Mouse (Mus musculus): Measurements from ENCODE around the gene Baiap2. TPM values are rescaled to one million over a fixed set of nuclear protein-coding genes. Genes with fewer than 3 reads are reported as not detected.

The Baiap2 gene
- total RNA-seq, 2 experiments from 2014 or later = 7.1 to 8.0 TPM

- intact Hi-C loops (cut with DNase I) = loop anchor here (10.0 kb wide), 1 partner anchor 143 kb away; the partner anchor contains the start of gene Cep131
- no peak for DNase-seq (ENCODE audit: low spot score)
These were observed 299 bp upstream of the Baiap2 start for GRCm38 (mm10) chr11:119942201-119942726.

GRCm38 (mm10) chr11:119943428-119943988 lies 945 bp downstream of the Baiap2 start:
- intact Hi-C loops (cut with DNase I) = loop anchor here (10.0 kb wide), 1 partner anchor 141 kb away; the partner anchor contains the start of gene Cep131
- no peak for DNase-seq (ENCODE audit: low spot score)

- DNase-seq (ENCODE audit: low spot score) = peak; percentile 67
- intact Hi-C loops (cut with DNase I) = loop anchor here (10.0 kb wide), 1 partner anchor 139 kb away; the partner anchor contains the start of gene Cep131
These were observed 2.8 kb downstream of the Baiap2 start for GRCm38 (mm10) chr11:119945343-119945742.

- DNase-seq (ENCODE audit: low spot score) = no peak
- intact Hi-C loops (cut with DNase I) = loop anchor here (10.0 kb wide), 1 partner anchor 137 kb away; the partner anchor contains the start of gene Cep131
These were observed 4.9 kb downstream of the Baiap2 start for GRCm38 (mm10) chr11:119947426-119947825.

GRCm38 (mm10) chr11:119947897-119948296 lies 5.3 kb downstream of the Baiap2 start:
- DNase-seq (ENCODE audit: low spot score) = no peak
- intact Hi-C loops (cut with DNase I) = loop anchor here (10.0 kb wide), 1 partner anchor 137 kb away; the partner anchor contains the start of gene Cep131

GRCm38 (mm10) chr11:119948305-119948704 lies 5.7 kb downstream of the Baiap2 start:
- DNase-seq (ENCODE audit: low spot score) = no peak
- intact Hi-C loops (cut with DNase I) = loop anchor here (10.0 kb wide), 1 partner anchor 136 kb away; the partner anchor contains the start of gene Cep131

GRCm38 (mm10) chr11:119948803-119949202 lies 6.2 kb downstream of the Baiap2 start:
- intact Hi-C loops (cut with DNase I) = loop anchor here (10.0 kb wide), 1 partner anchor 136 kb away; the partner anchor contains the start of gene Cep131
- DNase-seq (ENCODE audit: low spot score) = no peak

- intact Hi-C loops (cut with DNase I) = no loop called here
- DNase-seq (ENCODE audit: low spot score) = no peak
These were observed 8.0 kb downstream of the Baiap2 start for GRCm38 (mm10) chr11:119950535-119950934.

- DNase-seq (ENCODE audit: low spot score) = no peak
- intact Hi-C loops (cut with DNase I) = no loop called here
These were observed 8.8 kb downstream of the Baiap2 start for GRCm38 (mm10) chr11:119951326-119951725.

GRCm38 (mm10) chr11:119952429-119953224 lies 10.1 kb downstream of the Baiap2 start:
- intact Hi-C loops (cut with DNase I) = no loop called here
- DNase-seq (ENCODE audit: low spot score) = peak; percentile 53

GRCm38 (mm10) chr11:119954233-119954632 lies 11.7 kb downstream of the Baiap2 start:
- intact Hi-C loops (cut with DNase I) = no loop called here

GRCm38 (mm10) chr11:119954749-119955337 lies 12.3 kb downstream of the Baiap2 start:
- no peak for DNase-seq (ENCODE audit: low spot score)
- intact Hi-C loops (cut with DNase I) = no loop called here

More at GRCm38 (mm10) chr11:119954233-119954632, 11.7 kb downstream of the Baiap2 start:
- DNase-seq (ENCODE audit: low spot score) = no peak

GRCm38 (mm10) chr11:119955432-119955831 lies 12.9 kb downstream of the Baiap2 start:
- intact Hi-C loops (cut with DNase I) = no loop called here
- DNase-seq (ENCODE audit: low spot score) = no peak

GRCm38 (mm10) chr11:119956590-119956989 lies 14.0 kb downstream of the Baiap2 start:
- intact Hi-C loops (cut with DNase I) = no loop called here
- DNase-seq (ENCODE audit: low spot score) = no peak

GRCm38 (mm10) chr11:119958856-119959255 lies 16.3 kb downstream of the Baiap2 start:
- intact Hi-C loops (cut with DNase I) = no loop called here
- DNase-seq (ENCODE audit: low spot score) = no peak

- no peak for DNase-seq (ENCODE audit: low spot score)
- intact Hi-C loops (cut with DNase I) = no loop called here
These were observed 17.2 kb downstream of the Baiap2 start for GRCm38 (mm10) chr11:119959714-119960113.

- DNase-seq (ENCODE audit: low spot score) = no peak
- intact Hi-C loops (cut with DNase I) = no loop called here
These were observed 18.1 kb downstream of the Baiap2 start for GRCm38 (mm10) chr11:119960671-119961070.

GRCm38 (mm10) chr11:119961511-119961910 lies 18.9 kb downstream of the Baiap2 start:
- no peak for DNase-seq (ENCODE audit: low spot score)
- intact Hi-C loops (cut with DNase I) = no loop called here

- DNase-seq (ENCODE audit: low spot score) = no peak
- intact Hi-C loops (cut with DNase I) = no loop called here
These were observed 22.5 kb downstream of the Baiap2 start for GRCm38 (mm10) chr11:119965053-119965452.

- intact Hi-C loops (cut with DNase I) = no loop called here
- DNase-seq (ENCODE audit: low spot score) = no peak
These were observed 23.7 kb downstream of the Baiap2 start for GRCm38 (mm10) chr11:119966294-119966693.

Data from heart, postnatal 25 days (tissue).